Mouse (Mus musculus) c-Kit-positive CD71-positive TER-119-positive erythroid progenitor cells, embryonic 14.5 days (primary cell): ENCODE data around the gene Olfr202.
A peak's percentile ranks its signal among the peaks of the same experiment; 100 is the strongest.
"Not testable (repeated sequence)": the region's sequence is repeated elsewhere in the genome, so short reads cannot be mapped to it uniquely, and the experiment has no call there.

ENCODE experiments used
- DNase-seq: peaks from one replicate; pipeline ENCODE4 v3.0.0-alpha.2; 2013; ENCODE audit warnings: low spot score

Gene Olfr202

DNA sequence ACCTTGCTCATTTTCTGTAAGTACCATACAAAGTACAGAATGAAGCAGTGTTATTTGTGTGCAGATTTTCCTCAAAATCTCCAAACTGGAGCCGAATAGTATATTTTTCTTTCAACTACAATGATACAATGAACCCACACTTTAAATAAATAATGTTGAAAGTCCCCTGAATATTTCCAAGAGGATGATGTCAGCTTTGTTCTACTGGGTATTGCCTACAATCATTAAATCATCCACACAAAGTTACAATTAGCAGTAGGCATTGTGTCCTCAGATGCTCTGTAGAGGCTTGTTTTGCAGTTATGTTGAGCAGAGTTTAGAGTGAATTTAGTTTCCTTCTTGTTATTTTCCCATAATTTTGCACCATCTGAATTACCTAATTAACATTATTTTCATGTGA lies at the start of gene Olfr202:
Gene Olfr202, minus strand, starts transcription at position 101 of the 400 bp plus-strand sequence.
- DNase-seq = no peak

DNA sequence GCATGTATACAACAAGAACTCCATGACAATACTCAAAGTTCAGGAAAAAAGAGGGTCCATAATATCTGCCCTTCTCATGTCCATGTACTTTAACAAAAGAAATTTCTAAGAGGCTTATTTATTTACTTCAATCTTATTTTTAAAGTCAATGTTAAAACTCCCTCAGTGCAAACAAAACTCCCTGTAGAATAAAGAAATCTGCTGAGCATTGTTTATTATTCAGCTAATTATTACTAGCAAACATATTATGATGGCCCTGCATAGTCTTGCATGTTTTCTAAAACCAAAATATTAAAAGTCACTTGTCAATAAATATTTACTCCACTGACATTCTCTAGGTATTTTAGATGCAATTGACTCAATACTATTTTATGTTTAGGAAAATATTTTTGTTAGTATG lies 44.4 kb upstream of the Olfr202 start, which contains the start of gene Olfr205:
Gene Olfr205, minus strand, starts transcription at position 101 of the 400 bp plus-strand sequence.
- no peak for DNase-seq

DNA sequence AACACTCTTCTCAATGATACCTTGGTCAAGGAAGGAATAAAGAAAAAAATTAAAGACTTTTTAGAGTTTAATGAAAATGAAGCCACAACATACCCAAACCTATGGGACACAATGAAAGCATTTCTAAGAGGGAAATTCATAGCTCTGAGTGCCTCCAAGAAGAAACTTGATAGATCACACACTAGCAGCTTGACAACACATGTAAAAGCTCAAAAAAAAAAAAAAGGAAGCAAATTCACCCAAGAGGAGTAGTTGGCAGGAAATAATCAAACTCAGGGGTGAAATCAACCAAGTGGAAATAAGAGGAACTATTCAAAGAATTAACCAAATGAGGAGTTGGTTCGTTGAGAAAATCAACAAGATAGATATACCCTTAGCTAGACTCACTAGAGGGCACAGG lies 36.7 kb upstream of the Olfr202 start:
- DNase-seq = not testable (repeated sequence)

DNA sequence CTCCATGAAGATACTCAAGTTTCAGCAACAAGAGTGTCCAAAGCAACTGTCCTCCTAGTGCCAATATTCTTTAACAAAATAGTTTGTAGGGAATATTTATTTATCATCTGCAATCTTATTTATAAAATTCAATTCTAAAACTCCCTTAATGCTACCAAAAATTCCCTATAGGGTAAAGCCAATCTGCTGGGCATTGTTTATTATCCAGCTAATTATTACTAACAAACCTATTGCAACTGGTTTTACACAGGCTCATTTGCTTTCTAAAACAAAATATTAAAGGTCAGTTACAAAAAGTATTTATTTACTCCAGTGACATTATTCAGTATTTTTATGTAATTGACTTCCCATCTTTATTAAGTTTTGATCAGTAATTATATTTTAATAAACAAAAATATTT lies 31.6 kb upstream of the Olfr202 start, which contains the start of gene Olfr204:
Gene Olfr204, minus strand, starts transcription at position 101 of the 400 bp plus-strand sequence.
- DNase-seq = no peak

DNA sequence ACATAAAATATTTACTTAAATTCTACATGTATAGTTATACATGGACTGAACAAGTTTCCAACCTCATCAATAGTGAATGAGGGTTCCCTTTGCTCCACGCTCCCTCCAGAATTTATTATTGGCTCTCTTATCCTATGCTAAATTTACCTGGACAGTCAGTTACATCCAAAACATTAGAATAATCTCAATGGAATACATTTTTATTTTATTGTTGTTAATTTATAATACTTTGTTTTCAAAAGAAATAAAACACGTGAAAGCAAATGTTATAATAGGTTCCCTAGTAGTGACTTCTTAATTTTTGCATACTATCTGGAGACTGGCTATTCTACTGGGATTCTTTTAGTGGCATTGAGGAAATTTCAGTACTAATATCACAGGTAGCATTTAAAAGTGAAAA lies 12.0 kb upstream of the Olfr202 start, which contains the start of gene Olfr203:
Gene Olfr203, plus strand, starts transcription at position 301 of the 400 bp plus-strand sequence.
- DNase-seq = no peak

DNA sequence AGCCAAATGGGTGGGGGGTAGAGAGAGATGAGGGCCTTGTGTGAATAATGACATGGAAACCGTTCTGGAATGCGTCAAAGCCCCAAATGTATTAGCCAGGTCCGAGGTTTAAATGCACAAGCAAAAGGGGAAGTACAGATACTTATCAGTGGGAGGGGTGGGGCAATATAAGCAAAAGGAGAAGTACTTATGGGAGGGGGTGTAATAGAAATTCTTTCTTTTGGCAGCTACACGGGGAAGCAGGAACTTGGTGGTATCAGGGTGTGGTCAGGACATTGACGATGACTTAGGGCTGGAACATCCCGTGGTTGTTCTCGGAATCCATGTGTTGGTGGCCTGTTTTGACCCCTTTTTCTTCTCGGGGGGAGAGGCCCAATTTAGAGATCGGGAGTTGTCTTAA lies 983 bp upstream of the Olfr202 start:
- DNase-seq = not testable (repeated sequence)

DNA sequence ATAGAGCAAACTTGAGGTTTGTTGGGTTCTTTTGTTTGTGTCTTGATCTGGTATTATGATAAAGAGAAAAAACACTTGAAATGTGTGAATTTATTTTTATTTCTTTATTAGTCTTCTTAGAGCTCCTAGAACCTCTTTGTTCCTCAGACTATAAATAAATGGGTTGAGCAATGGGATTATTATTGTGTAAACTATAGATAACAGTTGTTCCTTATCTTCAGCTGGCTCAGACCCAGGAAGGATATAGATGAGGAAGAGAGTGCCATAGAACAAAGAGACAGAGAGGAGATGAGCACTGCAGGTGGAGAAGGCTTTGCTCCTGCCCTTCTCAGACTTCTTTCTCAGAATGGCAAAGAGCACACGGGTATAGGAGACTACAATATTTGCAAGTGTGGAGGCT lies 3.1 kb downstream of the Olfr202 start:
- no peak for DNase-seq

DNA sequence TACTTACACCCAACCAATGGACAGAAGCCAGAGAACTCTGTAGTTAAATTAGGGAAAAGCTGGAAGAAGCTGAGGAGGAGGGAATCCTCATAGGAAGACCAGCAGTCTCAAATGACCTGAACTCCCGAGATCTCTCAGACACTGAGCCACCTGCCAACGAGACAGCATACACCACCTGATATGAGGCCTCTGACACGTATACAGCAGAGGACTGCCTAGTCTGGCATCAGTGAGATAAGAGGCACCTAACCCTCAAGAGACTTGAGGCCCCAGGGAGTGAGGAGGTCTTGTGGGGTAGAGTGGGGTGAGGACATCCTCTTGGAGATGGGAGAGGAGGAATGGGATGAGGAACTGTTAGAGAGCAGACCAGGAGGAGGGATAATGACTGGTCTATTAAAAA lies 6.1 kb downstream of the Olfr202 start:
- peak; percentile 27 for DNase-seq

DNA sequence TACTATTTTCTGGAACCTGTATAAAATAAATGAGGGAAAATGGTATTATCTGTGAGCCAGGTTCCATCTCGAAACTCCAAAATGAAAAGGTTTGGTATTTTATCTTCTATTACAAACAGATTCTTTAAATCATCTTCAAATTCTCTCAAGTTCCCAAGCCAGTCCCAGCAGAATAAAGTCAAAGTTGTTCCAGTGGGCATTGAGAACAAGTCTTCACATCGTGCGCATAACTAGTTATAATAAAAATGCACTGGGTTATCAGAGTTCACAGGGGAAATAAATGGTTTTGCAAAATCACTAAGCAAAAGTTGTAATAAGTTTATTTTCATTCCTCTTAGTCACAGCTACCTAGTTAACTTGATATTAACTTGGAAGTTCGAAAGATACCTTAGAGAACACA lies 14.1 kb downstream of the Olfr202 start, which contains the start of gene Olfr201:
Gene Olfr201, minus strand, starts transcription at position 101 of the 400 bp plus-strand sequence.
- DNase-seq = not testable (repeated sequence)

DNA sequence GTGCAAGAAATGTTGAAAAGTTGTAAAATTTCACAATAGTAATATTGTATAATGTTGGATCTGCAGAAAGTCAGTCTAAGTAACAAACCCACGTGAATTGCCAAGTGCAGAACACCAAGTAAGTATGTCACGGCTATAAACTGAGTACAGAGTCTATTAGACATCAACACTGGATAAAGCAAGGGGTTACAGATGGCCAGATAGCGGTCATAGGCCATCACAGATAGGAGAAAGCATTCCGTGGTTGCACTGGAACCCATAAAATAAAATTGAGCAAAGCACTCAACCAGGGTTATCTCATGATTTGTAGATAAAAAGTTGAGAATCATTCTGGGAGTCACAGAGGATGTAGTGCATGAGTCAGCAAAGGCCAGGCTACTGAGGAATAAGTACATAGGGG lies 17.5 kb downstream of the Olfr202 start:
- not testable (repeated sequence) for DNase-seq

DNA sequence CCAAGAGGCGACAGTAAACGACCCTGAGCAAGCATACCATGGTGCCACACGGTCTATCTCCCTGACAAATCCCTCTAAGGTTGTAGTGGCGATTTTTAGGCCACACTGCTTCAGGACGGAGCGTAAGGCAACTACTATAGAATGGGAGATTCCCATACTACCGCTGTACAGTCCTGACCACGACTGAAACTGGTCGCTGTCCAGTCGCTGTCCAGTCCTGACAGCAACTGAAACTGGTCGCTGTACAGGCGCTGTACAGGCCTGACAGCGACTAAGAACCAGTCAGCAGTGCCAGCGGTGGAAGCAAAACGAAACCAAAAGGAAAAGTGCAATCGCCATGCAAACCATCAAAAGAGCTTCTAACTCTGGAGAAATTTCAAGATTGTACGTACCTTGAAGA lies 36.9 kb downstream of the Olfr202 start:
- DNase-seq = no peak
